Mouse (Mus musculus): ENCODE data around the gene Ucma. TPM values are rescaled to one million over a fixed set of nuclear protein-coding genes. Genes with fewer than 3 reads are reported as not detected.

Gene Ucma
- polyA plus RNA-seq, 1 experiment from 2014 or later = not detected

GRCm38 (mm10) chr2:5031215-5031614 is 55.3 kb downstream of the Ucma start:
- ATAC-seq (replicated peaks) = no peak
- Histone ChIP-seq H3K9me3 (no peaks in the 10 kb centered on the region), H3K9ac (replicated peaks) (no peak overlapping the region), H3K4me2 (replicated peaks) (no peak overlapping the region), H3K4me3 (no peak overlapping the region), H3K36me3 (no peaks in the 10 kb centered on the region), H3K4me1 (peaks cover 6% of the 10 kb centered on the region; the same call in 1 of the 2 replicates), H3K27me3 (no peaks in the 10 kb centered on the region), H3K27ac (replicated peaks) (0 out of 2 replicates have a peak overlapping the region, but pooled peaks have one; percentile 23)
- WGBS = 69% methylated on average over 7 of the region's 7 CpGs

- H3K4me3 ChIP-seq = no peak overlapping the region
- no peak overlapping the region for H3K4me2 ChIP-seq (replicated peaks)
- no peaks in the 10 kb centered on the region for H3K27me3 ChIP-seq
- H3K27ac ChIP-seq (replicated peaks) = no peak overlapping the region
- H3K9me3 ChIP-seq = no peaks in the 10 kb centered on the region
- 79% methylated on average over 5 of the region's 5 CpGs for WGBS
- no peak overlapping the region for H3K9ac ChIP-seq (replicated peaks)
- no peak for ATAC-seq (replicated peaks)
- peaks cover 12% of the 10 kb centered on the region for H3K4me1 ChIP-seq
- H3K36me3 ChIP-seq = no peaks in the 10 kb centered on the region
Measured at GRCm38 (mm10) chr2:5032665-5033064, 56.7 kb downstream of the Ucma start.

GRCm38 (mm10) chr2:5033546-5034420 is 57.9 kb downstream of the Ucma start:
- Histone ChIP-seq H3K4me1 (peaks cover 20% of the 10 kb centered on the region), H3K9ac (replicated peaks) (no peak overlapping the region), H3K4me2 (replicated peaks) (no peak overlapping the region), H3K27me3 (no peaks in the 10 kb centered on the region), H3K4me3 (no peak overlapping the region), H3K27ac (replicated peaks) (no peak overlapping the region), H3K36me3 (no peaks in the 10 kb centered on the region), H3K9me3 (no peaks in the 10 kb centered on the region)
- WGBS = 63% methylated on average over 15 of the region's 15 CpGs
- no peak for ATAC-seq (replicated peaks)

GRCm38 (mm10) chr2:5034801-5035200 is 58.9 kb downstream of the Ucma start:
- ATAC-seq (replicated peaks) = no peak
- WGBS = 86% methylated on average over 8 of the region's 8 CpGs
- no peak overlapping the region for H3K9ac ChIP-seq (replicated peaks)
- no peaks in the 10 kb centered on the region for H3K36me3 ChIP-seq
- no peak overlapping the region for H3K27ac ChIP-seq (replicated peaks)
- no peak overlapping the region for H3K4me2 ChIP-seq (replicated peaks)
- H3K4me3 ChIP-seq = no peak overlapping the region
- H3K4me1 ChIP-seq = peaks cover 20% of the 10 kb centered on the region
- no peaks in the 10 kb centered on the region for H3K9me3 ChIP-seq
- no peaks in the 10 kb centered on the region for H3K27me3 ChIP-seq

GRCm38 (mm10) chr2:5035241-5035640 is 59.3 kb downstream of the Ucma start:
- 80% methylated on average over 9 of the region's 9 CpGs for WGBS
- Histone ChIP-seq H3K4me1 (peaks cover 20% of the 10 kb centered on the region), H3K36me3 (no peaks in the 10 kb centered on the region), H3K4me2 (replicated peaks) (no peak overlapping the region), H3K9ac (replicated peaks) (no peak overlapping the region), H3K4me3 (no peak overlapping the region), H3K27me3 (no peaks in the 10 kb centered on the region), H3K9me3 (no peaks in the 10 kb centered on the region), H3K27ac (replicated peaks) (no peak overlapping the region)
- ATAC-seq (replicated peaks) = no peak

Other genes starting within 250 kb of the Ucma start
- 80.5 and 81.5 TPM in 2 replicates for gene Sephs1, start 94.6 kb upstream of the Ucma start, polyA plus RNA-seq (2015; fragmentation: Nextera tagmentation; extraction: Ambion mirVana)
- 44.6 and 50.8 TPM in 2 replicates for gene Phyh, start 57.1 kb upstream of the Ucma start, polyA plus RNA-seq (2015; fragmentation: Nextera tagmentation; extraction: Ambion mirVana)
- 11.8 and 14.9 TPM in 2 replicates for gene Mcm10, start 36.7 kb downstream of the Ucma start, polyA plus RNA-seq (2015; fragmentation: Nextera tagmentation; extraction: Ambion mirVana)
- gene Optn, start 87.9 kb downstream of the Ucma start, polyA plus RNA-seq (2015; fragmentation: Nextera tagmentation; extraction: Ambion mirVana) = 5.7 and 6.6 TPM in 2 replicates
- gene Ccdc3, start 161.7 kb downstream of the Ucma start, polyA plus RNA-seq (2015; fragmentation: Nextera tagmentation; extraction: Ambion mirVana) = 3.4 and 3.8 TPM in 2 replicates

Data from forebrain, embryonic 15.5 days (tissue).